Mouse (Mus musculus) ES-E14 (cell line): ENCODE measurements around the gene Kdelr1.
"Not testable (repeated sequence)": the region's sequence is repeated elsewhere in the genome, so short reads cannot be mapped to it uniquely, and the experiment has no call there.

Experiments used
- HCFC1 ChIP-seq: IDR thresholded peaks from 2 replicates; pipeline ENCODE4 v1.6.1; 2012; ENCODE audit warnings: low read length, inconsistent platforms, borderline replicate concordance; ENCODE audit not compliant: insufficient read depth
- MAFK ChIP-seq: IDR thresholded peaks from 2 replicates; pipeline ENCODE4 v1.6.1; 2014; ENCODE audit warnings: mild to moderate bottlenecking, low read depth, low read length, inconsistent platforms; ENCODE audit not compliant: insufficient read depth

DNA sequence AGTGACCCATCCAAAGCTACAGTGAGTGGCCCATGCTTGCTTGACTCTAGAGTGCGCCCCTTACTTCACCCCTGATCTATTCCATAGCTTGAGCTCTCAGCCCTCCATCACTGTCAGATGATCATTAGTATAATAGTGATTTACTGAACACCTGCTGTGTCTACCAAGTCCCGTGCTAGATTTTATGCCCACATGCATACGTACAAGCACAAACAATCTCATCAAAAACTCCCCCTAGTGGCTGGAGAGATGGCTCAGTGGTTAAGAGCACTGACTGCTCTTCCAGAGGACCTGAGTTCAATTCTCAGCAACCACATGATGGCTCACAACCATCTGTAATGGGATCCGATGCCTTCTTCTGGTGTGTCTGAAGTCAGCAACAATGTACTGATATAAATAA is 25.6 kb downstream of the Kdelr1 start:
- not testable (repeated sequence) for TF ChIP-seq HCFC1, MAFK
